Mouse (Mus musculus) intestine, embryonic 14.5 days (tissue): ENCODE measurements around the gene Alk. TPM values are rescaled to one million over a fixed set of nuclear protein-coding genes. Genes with fewer than 3 reads are reported as not detected.

ENCODE experiments used
- ATAC-seq: fragments of 200-750 bp; cut with Nextera tagmentation; replicated peaks from 2 replicates; pipeline ENCODE4 v1.8.0; 2017; ENCODE audit warnings: low read depth, moderate number of reproducible peaks, moderate TSS enrichment, moderate library complexity; ENCODE audit not compliant: low FRiP score, low TSS enrichment
- DNase-seq: peaks from one replicate; pipeline ENCODE4 v3.0.0-alpha.2; 2018; ENCODE audit warnings: low spot score
- H3K27ac ChIP-seq: fragments of 300-500 bp; sonication (generic); 2 replicates; pipeline ENCODE4 v1.5.1; 2014; ENCODE audit warnings: low read depth, mild to moderate bottlenecking, control low read depth
- H3K27me3 ChIP-seq: fragments of 300-500 bp; sonication (generic); replicated peaks from 2 replicates; pipeline ENCODE4 v1.6.1; 2014; ENCODE audit warnings: low read length, control low read depth; ENCODE audit not compliant: control insufficient read depth, insufficient read depth
- H3K36me3 ChIP-seq: fragments of 300-500 bp; sonication (generic); 2 replicates; pipeline ENCODE4 v1.6.1; 2014; ENCODE audit warnings: low read length, control low read depth; ENCODE audit not compliant: control insufficient read depth, insufficient read depth
- H3K4me1 ChIP-seq: fragments of 300-500 bp; sonication (generic); replicated peaks from 2 replicates; pipeline ENCODE4 v1.6.1; 2014; ENCODE audit warnings: low read length, control low read depth, mixed read lengths; ENCODE audit not compliant: control insufficient read depth, insufficient read depth
- H3K4me2 ChIP-seq: fragments of 300-500 bp; sonication (generic); 2 replicates; pipeline ENCODE4 v1.6.1; 2014; ENCODE audit warnings: low read length
- H3K4me3 ChIP-seq: fragments of 300-500 bp; sonication (generic); 2 replicates; pipeline ENCODE4 v1.5.1; 2014; ENCODE audit warnings: low read depth, low read length, control low read depth, mixed read lengths
- H3K9ac ChIP-seq: fragments of 300-500 bp; sonication (generic); 2 replicates; pipeline ENCODE4 v1.6.1; 2014; ENCODE audit warnings: mild to moderate bottlenecking, low read length
- H3K9me3 ChIP-seq: fragments of 300-500 bp; sonication (generic); 2 replicates; pipeline ENCODE4 v1.6.1; 2016; ENCODE audit warnings: low read length, control low read depth; ENCODE audit not compliant: control insufficient read depth
- WGBS: fragments of 180-500 bp; shearing (Covaris S2); extraction: QIAGEN DNeasy Blood & Tissue Kit; methylation state at CpG from one replicate; pipeline ENCODE4 v1.1.7; 2014; 5-methylcytosine and 5-hydroxymethylcytosine counted together
- polyA plus RNA-seq: library from polyadenylated mRNA; unstranded; fragments of >200 nt; fragmentation: Nextera tagmentation; extraction: Ambion mirVana; gene quantifications from 2 replicates; pipeline ENCODE4 v1.2.1, GENCODE M21; 2014

The Alk gene
- polyA plus RNA-seq, 1 experiment from 2014 or later = 0.61 TPM

DNA sequence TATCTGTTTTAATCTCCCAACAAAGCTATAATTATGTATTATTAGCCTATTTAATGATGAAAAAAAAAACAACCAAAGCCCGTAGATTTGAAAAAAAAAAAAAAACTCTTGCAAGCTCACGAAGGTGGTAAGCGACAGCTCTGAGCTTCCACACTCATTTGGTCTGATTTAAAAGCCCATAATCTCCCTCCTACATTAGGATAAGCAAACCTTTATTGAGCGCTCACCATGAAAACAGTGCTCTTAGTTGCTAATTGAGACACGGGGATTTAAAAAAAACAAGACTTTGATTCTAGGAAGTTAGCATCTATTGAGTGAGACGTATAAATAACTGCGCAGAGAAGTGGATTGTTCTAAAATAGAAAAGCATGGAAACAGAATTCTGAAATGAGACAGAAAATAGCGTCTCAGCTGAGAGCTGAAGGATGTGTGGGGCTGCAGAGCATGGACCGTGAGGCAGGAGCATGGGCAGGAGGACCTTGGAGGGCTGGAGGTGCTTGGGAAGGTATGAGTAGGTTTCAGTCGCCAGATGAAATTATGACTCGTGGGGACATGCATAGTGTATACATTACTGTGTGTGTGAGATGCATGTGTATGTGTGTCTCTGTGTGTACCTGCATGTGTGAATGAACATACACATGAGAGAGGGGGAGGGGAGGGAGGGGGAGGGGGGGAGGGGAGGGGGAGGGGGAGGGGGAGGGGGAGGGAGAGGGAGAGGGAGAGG, 560.6 kb downstream of the Alk start:
- 81% methylated on average over 11 of the region's 11 CpGs for WGBS
- Histone ChIP-seq H3K4me1 (no peaks in the 10 kb centered on the region), H3K9me3 (no peaks in the 10 kb centered on the region), H3K4me2 (no peak overlapping the region), H3K36me3 (no peaks in the 10 kb centered on the region), H3K4me3 (no peak overlapping the region), H3K9ac (no peak overlapping the region), H3K27ac (no peak overlapping the region), H3K27me3 (no peaks in the 10 kb centered on the region)
- ATAC-seq (no peak), DNase-seq (no peak)

DNA sequence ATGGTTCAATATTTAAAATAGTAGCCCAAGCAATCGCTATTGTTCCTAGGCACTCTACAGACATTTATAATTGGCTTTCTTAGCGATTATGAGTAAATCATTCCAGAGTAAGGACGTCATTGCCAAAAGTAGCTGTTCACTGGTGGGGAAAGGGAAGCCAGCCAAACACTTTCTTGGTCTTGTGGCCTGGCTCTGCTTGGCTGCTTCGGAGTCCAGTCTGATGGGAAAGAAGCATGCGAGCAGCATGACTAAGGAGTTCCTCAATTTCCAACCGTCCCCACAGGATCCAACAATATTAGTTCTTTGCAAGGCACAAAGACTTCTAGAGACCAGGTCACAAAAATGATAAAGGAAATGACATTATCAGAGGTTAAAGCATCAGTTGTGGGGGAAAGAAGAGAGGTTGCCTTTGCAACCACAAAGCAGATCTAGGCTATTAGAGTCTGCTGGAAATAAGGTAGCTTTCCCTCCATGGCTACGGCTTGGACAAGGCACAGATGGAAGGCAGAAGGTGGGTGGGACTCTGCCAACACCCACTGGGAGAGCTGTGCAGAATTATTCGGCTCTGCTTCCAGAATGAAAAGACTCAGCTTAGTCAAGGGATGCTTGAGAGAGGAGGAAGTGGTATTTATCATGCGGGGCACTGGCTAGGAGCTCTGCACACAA, 561.3 kb downstream of the Alk start:
- DNase-seq (no peak), ATAC-seq (no peak)
- Histone ChIP-seq H3K27ac (no peak overlapping the region), H3K4me1 (no peaks in the 10 kb centered on the region), H3K9me3 (no peaks in the 10 kb centered on the region), H3K36me3 (no peaks in the 10 kb centered on the region), H3K4me3 (no peak overlapping the region), H3K9ac (no peak overlapping the region), H3K27me3 (no peaks in the 10 kb centered on the region), H3K4me2 (no peak overlapping the region)
- 72% methylated on average over 9 of the region's 9 CpGs for WGBS

DNA sequence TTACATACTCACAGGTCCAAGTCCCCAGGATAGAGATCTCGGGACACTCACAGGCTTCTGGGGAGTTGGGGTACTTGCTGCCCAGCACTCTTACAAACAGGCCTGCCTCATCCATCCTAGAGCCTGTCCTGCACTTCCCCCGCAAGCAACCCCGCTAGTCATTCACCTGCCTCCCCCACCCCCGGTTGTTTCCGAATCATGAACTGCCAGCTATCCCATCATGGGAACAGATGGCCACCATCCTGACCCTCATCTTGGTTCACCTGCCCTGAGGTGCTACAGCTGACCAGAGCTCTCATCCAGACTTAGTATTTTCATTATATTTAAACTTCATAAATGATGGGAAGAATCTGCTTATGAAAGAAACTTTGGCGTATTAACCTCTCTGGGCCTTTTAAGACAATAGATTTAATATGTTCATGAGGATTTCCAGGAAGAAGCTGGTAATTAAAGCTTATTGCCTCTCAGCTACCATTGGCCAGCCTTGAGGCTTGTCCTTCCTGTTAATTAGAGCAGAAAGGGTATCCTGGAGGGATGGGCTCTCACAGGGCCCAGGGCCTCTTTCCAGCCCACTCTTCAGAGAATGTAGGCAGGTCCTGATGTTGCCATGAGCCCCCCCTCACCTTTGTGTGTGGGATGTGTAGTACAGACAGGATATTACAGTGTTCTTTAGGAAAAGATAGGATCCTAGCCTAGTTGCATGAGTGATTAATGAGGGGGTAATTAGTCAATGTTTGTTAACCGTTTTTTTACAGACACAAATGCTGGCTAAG, 565.1 kb downstream of the Alk start:
- ATAC-seq (no peak), DNase-seq (no peak)
- Histone ChIP-seq H3K4me3 (no peak overlapping the region), H3K4me2 (no peak overlapping the region), H3K9ac (no peak overlapping the region), H3K36me3 (no peaks in the 10 kb centered on the region), H3K27me3 (no peaks in the 10 kb centered on the region), H3K9me3 (no peaks in the 10 kb centered on the region), H3K4me1 (no peaks in the 10 kb centered on the region), H3K27ac (no peak overlapping the region)
- WGBS = 71% methylated on average over 7 of the region's 7 CpGs

DNA sequence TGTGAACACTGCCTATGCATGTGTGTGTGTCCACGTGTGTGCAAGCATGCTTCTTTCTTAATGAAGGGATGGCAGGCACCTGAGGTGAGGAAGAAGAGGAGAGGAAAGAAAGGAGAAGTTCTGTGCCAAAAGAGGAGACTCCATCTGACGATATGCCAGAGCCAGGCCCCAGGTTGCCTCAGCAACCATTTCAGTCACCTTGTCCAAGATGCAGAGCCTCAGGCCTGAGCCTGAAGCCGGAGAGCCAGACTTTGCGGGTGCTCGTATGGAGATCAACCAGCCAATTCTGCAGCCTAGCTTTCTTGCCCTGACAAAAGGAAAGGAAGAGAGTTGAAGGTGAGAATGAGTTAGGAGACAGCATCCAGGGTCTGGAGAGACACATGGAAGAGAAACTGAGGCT, 566.1 kb downstream of the Alk start:
- Histone ChIP-seq H3K9me3 (no peaks in the 10 kb centered on the region), H3K36me3 (no peaks in the 10 kb centered on the region), H3K4me1 (no peaks in the 10 kb centered on the region), H3K27me3 (no peaks in the 10 kb centered on the region), H3K9ac (no peak overlapping the region), H3K4me2 (no peak overlapping the region), H3K4me3 (no peak overlapping the region), H3K27ac (no peak overlapping the region)
- 92% methylated on average over 5 of the region's 5 CpGs for WGBS
- ATAC-seq (no peak), DNase-seq (no peak)

DNA sequence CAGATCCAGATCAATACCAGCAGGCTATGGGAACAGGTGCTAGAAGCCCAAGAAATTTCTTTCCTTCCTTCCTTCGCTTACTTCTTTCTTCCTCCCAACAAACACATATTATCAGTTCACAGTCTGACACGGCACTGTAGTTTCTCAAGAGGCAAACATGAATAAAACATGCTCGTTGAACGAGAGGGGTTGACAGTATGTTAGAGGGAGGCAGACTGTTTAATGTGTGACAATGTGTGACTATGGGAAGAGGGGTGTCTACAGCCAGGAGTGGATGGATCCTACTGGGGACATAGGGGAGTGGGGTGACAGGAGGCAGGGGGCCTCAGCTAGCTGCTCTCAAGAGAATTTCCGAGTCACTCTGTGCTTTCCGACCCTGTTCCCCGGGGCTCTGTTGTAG, 573.8 kb downstream of the Alk start:
- H3K4me1 ChIP-seq = no peaks in the 10 kb centered on the region
- no peak overlapping the region for H3K9ac ChIP-seq
- no peaks in the 10 kb centered on the region for H3K36me3 ChIP-seq
- no peak overlapping the region for H3K4me2 ChIP-seq
- DNase-seq = no peak
- WGBS = 78% methylated on average over 7 of the region's 7 CpGs
- no peaks in the 10 kb centered on the region for H3K27me3 ChIP-seq
- H3K4me3 ChIP-seq = no peak overlapping the region
- no peak for ATAC-seq
- H3K9me3 ChIP-seq = no peaks in the 10 kb centered on the region
- H3K27ac ChIP-seq = no peak overlapping the region

DNA sequence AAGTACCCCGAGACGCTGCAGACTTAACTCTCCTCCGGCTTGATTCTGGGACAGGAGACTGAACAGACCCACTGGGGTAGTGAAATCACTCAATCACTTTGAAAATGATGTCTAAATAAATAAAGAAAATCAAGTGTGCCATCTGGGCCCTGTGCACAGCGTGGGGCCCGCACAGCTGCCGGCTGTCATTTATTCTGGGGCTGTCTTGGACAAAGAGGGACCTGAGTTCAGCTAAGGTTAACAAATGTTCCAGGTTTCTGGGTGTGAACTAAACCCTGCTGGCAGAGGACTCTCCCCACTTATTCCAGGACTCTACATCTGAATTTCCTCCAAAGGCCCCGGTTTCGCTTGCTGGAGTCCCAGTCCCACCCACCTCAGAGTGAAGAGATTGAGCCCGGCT, 581.1 kb downstream of the Alk start:
- DNase-seq = no peak
- no peak overlapping the region for H3K4me3 ChIP-seq
- H3K36me3 ChIP-seq = no peaks in the 10 kb centered on the region
- no peaks in the 10 kb centered on the region for H3K9me3 ChIP-seq
- ATAC-seq = no peak
- WGBS = 54% methylated on average over 9 of the region's 9 CpGs
- H3K27ac ChIP-seq = no peak overlapping the region
- no peak overlapping the region for H3K9ac ChIP-seq
- no peak overlapping the region for H3K4me2 ChIP-seq
- H3K27me3 ChIP-seq = no peaks in the 10 kb centered on the region
- H3K4me1 ChIP-seq = no peaks in the 10 kb centered on the region

DNA sequence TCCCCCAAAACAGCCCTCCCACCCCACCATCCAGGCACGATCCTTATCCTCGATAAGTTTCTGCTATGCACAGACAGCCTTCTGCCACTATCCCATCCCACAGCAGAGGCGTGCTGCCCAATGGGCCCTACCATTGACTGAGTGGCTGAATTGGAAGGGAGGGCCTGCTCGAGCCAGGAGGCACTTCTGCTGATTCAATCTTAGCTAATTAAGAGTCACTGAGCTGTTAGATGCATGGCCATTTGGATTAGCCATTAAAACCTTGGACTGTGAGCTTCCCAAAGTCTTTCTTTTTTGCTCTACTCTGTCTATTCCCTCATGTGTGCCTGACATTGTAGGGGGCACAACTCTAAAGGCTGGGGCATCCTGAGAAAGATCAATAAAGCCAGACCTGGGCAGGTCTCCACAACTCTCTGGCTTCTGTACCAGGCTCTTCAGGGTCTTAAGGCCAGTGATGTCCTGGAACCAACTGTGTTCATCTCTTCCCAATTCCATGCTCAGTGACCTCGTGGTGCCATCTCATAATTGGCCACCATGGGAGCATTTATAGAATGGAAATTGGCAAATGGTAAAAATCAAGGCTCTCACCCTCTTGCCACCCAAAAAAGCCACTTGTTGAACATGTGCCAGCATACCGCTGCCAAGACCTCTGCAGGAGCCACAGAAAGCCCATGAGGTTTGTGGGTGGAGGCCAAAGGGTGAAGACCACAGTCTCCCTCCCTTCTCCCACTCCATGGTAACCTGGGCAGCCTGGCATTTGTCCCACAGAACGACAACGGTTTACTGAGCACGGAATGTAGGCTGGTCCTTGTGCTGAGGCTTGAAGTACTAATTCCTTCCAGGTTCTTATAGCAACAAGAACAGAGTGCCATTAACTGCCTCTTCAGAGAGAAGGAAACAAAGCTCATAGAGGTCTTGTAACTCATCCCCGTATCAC, 582.4 kb downstream of the Alk start:
- H3K27ac ChIP-seq = no peak overlapping the region

DNA sequence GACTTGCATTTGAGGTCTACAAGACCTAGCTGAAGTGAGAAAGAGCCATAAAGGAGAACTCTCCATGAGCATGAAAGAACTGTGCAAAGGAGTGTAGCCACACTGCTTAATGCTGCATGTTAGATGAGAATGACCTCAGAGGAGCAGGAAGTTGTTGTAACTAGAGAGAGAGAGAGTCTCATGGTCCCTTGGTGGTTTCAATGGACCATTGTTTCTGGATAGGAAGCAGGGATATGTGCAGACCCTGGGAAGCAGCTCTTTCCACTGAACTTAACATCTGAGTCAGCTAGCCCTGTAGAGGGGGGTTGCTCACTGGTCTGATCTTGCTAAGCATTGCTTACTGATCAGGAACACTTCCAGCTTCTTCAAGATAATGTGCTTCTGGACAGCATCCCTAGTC, 587.1 kb downstream of the Alk start:
- Histone ChIP-seq H3K4me3 (no peak overlapping the region), H3K9me3 (no peaks in the 10 kb centered on the region), H3K27ac (no peak overlapping the region), H3K27me3 (no peaks in the 10 kb centered on the region), H3K4me1 (no peaks in the 10 kb centered on the region), H3K9ac (no peak overlapping the region), H3K36me3 (no peaks in the 10 kb centered on the region), H3K4me2 (no peak overlapping the region)
- no peak for DNase-seq
- no peak for ATAC-seq

More for the DNA sequence above, 582.4 kb downstream of the Alk start:
- H3K9ac ChIP-seq = no peak overlapping the region
- no peaks in the 10 kb centered on the region for H3K4me1 ChIP-seq
- H3K36me3 ChIP-seq = no peaks in the 10 kb centered on the region
- ATAC-seq (no peak), DNase-seq (no peak)
- WGBS = 77% methylated on average over 10 of the region's 10 CpGs
- no peaks in the 10 kb centered on the region for H3K9me3 ChIP-seq
- H3K4me2 ChIP-seq = no peak overlapping the region
- H3K4me3 ChIP-seq = no peak overlapping the region
- H3K27me3 ChIP-seq = no peaks in the 10 kb centered on the region
